Mouse (Mus musculus) intestine, embryonic 14.5 days (tissue): Measurements from ENCODE around the gene Atp5j. TPM values are rescaled to one million over a fixed set of nuclear protein-coding genes. Genes with fewer than 3 reads are reported as not detected.

Experiments
- ATAC-seq: fragments of 200-750 bp; cut with Nextera tagmentation; replicated peaks from 2 replicates; pipeline ENCODE4 v1.8.0; 2017; ENCODE audit warnings: low read depth, moderate number of reproducible peaks, moderate TSS enrichment, moderate library complexity; ENCODE audit not compliant: low FRiP score, low TSS enrichment
- DNase-seq: peaks from one replicate; pipeline ENCODE4 v3.0.0-alpha.2; 2018; ENCODE audit warnings: low spot score
- H3K27ac ChIP-seq: fragments of 300-500 bp; sonication (generic); 2 replicates; pipeline ENCODE4 v1.5.1; 2014; ENCODE audit warnings: low read depth, mild to moderate bottlenecking, control low read depth
- H3K27me3 ChIP-seq: fragments of 300-500 bp; sonication (generic); replicated peaks from 2 replicates; pipeline ENCODE4 v1.6.1; 2014; ENCODE audit warnings: low read length, control low read depth; ENCODE audit not compliant: control insufficient read depth, insufficient read depth
- H3K36me3 ChIP-seq: fragments of 300-500 bp; sonication (generic); 2 replicates; pipeline ENCODE4 v1.6.1; 2014; ENCODE audit warnings: low read length, control low read depth; ENCODE audit not compliant: control insufficient read depth, insufficient read depth
- H3K4me1 ChIP-seq: fragments of 300-500 bp; sonication (generic); replicated peaks from 2 replicates; pipeline ENCODE4 v1.6.1; 2014; ENCODE audit warnings: low read length, control low read depth, mixed read lengths; ENCODE audit not compliant: control insufficient read depth, insufficient read depth
- H3K4me2 ChIP-seq: fragments of 300-500 bp; sonication (generic); 2 replicates; pipeline ENCODE4 v1.6.1; 2014; ENCODE audit warnings: low read length
- H3K4me3 ChIP-seq: fragments of 300-500 bp; sonication (generic); 2 replicates; pipeline ENCODE4 v1.5.1; 2014; ENCODE audit warnings: low read depth, low read length, control low read depth, mixed read lengths
- H3K9ac ChIP-seq: fragments of 300-500 bp; sonication (generic); 2 replicates; pipeline ENCODE4 v1.6.1; 2014; ENCODE audit warnings: mild to moderate bottlenecking, low read length
- H3K9me3 ChIP-seq: fragments of 300-500 bp; sonication (generic); 2 replicates; pipeline ENCODE4 v1.6.1; 2016; ENCODE audit warnings: low read length, control low read depth; ENCODE audit not compliant: control insufficient read depth
- WGBS: fragments of 180-500 bp; shearing (Covaris S2); extraction: QIAGEN DNeasy Blood & Tissue Kit; methylation state at CpG from one replicate; pipeline ENCODE4 v1.1.7; 2014; 5-methylcytosine and 5-hydroxymethylcytosine counted together
- polyA plus RNA-seq: library from polyadenylated mRNA; unstranded; fragments of >200 nt; fragmentation: Nextera tagmentation; extraction: Ambion mirVana; gene quantifications from 2 replicates; pipeline ENCODE4 v1.2.1, GENCODE M21; 2014

Atp5j gene
- polyA plus RNA-seq, result 917 and 1,004 TPM in 2 replicates

DNA sequence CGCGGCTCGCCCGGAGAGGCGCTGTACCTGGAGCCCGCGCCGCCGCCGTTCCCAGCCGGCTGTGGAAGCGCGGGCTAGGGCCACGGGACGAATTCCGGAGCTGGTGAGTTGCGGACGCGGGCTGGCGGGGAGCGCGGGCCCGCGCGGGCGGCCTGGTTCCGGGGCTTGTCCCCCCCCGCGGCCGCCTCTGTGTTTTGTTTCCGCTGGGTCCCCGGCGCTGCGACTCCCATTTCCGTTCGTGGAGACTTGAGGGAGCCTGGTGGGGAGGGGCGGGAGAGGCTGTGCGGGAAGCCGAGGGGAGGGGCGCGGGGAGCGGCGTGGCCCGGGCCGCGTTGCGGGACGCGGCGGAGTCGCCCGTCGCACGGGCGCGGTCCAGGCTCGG is at the start of gene Atp5j:
Atp5j (minus strand) TSS at position 185 of the 382 bp plus-strand sequence.
- H3K27me3 ChIP-seq, result no peaks in the 10 kb centered on the region
- H3K9ac ChIP-seq, result peak within 1 kb of the TSS; percentile 96
- ATAC-seq (peak; percentile 65), DNase-seq (peak; percentile 87)
- under 1% methylated on average over 55 of the region's 57 CpGs for WGBS
- peak within 1 kb of the TSS; percentile 98 for H3K27ac ChIP-seq
- peaks cover 36% of the 10 kb centered on the region for H3K36me3 ChIP-seq
- peaks cover 4% of the 10 kb centered on the region; the same call in 1 of the 2 replicates for H3K4me1 ChIP-seq
- H3K4me2 ChIP-seq, result peak within 1 kb of the TSS; percentile 73
- no peaks in the 10 kb centered on the region for H3K9me3 ChIP-seq
- peak within 1 kb of the TSS; percentile 67 for H3K4me3 ChIP-seq

DNA sequence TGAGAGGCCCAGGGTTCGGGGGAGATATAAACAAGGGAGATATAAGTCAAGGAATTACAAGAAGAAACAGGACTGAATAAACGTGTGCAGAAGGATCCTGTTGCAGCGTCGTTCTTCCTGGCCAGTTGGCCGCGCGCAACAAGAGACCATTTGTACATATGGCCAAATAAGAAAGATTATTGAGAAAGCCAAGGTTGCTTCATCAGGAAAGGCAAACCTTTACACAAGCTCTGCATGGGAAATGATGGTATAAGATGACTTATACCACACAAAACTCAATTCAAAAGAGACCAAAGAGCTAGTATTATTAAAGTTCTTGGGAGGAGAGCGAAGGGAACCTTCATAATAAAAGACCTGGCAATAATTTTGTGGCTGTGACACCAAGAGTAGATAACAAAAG is 49.1 kb upstream of the Atp5j start:
- Histone ChIP-seq H3K4me3 (no peak overlapping the region), H3K27me3 (no peaks in the 10 kb centered on the region), H3K4me2 (no peak overlapping the region), H3K36me3 (no peaks in the 10 kb centered on the region), H3K9me3 (no peaks in the 10 kb centered on the region), H3K9ac (no peak overlapping the region), H3K4me1 (no peaks in the 10 kb centered on the region), H3K27ac (no peak overlapping the region)
- WGBS, result 75% methylated on average over 8 of the region's 8 CpGs
- ATAC-seq (no peak), DNase-seq (no peak)

DNA sequence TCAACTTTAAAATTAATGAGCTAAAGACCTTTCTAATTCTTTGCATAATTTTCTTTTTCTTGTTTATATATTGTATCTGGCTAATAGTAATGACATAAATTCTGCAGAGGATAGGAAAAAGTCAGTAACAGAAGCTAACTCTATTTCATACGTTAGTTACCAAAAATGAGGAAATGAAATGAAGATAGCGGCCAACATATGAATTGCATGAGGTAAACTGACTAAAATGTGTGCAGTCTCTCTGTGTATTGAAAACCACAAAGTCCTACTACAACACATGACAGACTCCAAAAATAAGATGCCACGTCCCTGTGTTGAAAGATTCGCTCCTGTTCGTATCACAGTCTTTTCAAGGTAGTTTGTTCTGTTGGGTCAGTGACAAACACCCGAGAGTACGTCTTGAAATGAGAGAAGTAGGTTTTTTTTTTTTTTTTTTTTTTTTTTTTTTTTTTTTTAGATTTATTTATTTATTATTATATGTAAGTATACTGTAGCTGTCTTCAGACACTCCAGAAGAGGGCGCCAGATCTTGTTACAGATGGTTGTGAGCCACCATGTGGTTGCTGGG is 46.4 kb upstream of the Atp5j start:
- 93% methylated on average over 7 of the region's 8 CpGs for WGBS
- Histone ChIP-seq H3K4me3 (no peak overlapping the region), H3K4me2 (no peak overlapping the region), H3K27ac (no peak overlapping the region), H3K36me3 (no peaks in the 10 kb centered on the region), H3K9ac (no peak overlapping the region), H3K9me3 (no peaks in the 10 kb centered on the region), H3K4me1 (no peaks in the 10 kb centered on the region), H3K27me3 (no peaks in the 10 kb centered on the region)
- no peak for DNase-seq
- no peak for ATAC-seq

DNA sequence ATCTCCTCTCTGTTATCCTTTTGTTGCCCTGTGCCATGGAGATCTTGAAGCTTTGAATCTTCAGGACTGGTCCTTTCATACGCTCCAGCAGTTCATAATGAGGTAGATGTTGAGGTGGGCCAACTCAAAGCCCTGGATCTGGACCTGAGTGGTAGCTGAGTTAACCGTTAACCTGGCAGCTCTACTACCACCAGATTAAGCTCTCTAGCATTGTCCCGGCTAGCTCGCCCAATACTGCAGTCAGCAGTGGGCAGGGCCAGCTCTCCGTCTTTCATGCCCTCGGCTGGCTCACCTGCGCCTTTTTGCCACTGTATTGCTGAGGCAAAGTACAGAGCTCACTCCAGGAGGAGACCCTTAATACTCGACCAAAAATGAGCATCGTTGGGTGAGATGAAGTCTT is 45.7 kb upstream of the Atp5j start:
- ATAC-seq (no peak), DNase-seq (no peak)
- Histone ChIP-seq H3K4me2 (no peak overlapping the region), H3K27me3 (no peaks in the 10 kb centered on the region), H3K9ac (no peak overlapping the region), H3K36me3 (no peaks in the 10 kb centered on the region), H3K27ac (no peak overlapping the region), H3K4me3 (no peak overlapping the region), H3K9me3 (no peaks in the 10 kb centered on the region), H3K4me1 (no peaks in the 10 kb centered on the region; the same call in 1 of the 2 replicates)
- 88% methylated on average over 9 of the region's 9 CpGs for WGBS

DNA sequence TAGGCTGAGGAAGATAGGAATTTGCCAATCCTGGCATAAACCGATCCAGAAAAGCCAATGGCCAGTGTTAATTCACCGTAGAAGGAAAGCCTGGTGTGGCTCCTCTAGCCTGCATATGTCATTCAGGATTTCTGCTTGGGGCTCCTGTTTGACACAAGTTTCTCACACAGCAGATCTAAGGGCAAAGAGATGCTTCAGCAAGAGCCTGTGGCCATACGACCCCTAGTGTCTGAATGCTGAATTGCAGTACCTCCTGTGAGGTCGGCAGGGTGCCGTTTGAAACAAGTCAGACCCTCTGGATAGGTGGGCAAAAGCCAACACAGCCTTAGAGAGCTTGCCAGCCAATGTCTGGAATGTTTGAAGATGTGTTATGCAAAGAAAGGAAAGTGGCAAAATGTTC is 43.7 kb upstream of the Atp5j start:
- WGBS, result 22% methylated on average over 5 of the region's 5 CpGs
- 0 out of 2 replicates have a peak, but pooled peaks have one; percentile 45 for ATAC-seq

DNA sequence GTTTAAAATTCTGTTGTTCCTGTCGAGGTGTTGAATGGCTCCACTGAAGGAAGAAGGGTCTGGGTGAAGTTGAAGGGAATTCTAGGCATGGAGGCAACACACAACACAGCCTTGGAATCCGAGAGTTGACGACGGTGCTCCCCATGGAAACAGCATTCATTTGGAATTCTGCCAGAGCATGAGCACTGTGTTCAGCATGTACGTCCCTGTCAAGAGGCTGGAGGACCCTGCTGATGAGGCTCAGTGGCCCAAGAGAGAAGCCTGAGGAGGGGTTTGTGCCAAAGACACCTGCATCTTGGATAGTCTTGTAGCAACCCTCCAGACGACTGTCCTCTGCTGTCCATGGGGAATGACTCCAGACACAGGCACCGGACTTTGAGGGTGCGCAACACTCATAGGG is 40.7 kb upstream of the Atp5j start:
- no peak for DNase-seq
- Histone ChIP-seq H3K4me1 (no peaks in the 10 kb centered on the region; the same call in 1 of the 2 replicates), H3K27ac (no peak overlapping the region), H3K9ac (no peak overlapping the region), H3K9me3 (no peaks in the 10 kb centered on the region), H3K4me3 (no peak overlapping the region), H3K36me3 (no peaks in the 10 kb centered on the region), H3K4me2 (peak overlapping the region; percentile 47; the same call in 1 of the 2 replicates), H3K27me3 (no peaks in the 10 kb centered on the region)
- 51% methylated on average over 8 of the region's 8 CpGs for WGBS
- no peak for ATAC-seq

More for the DNA sequence above, 43.7 kb upstream of the Atp5j start:
- Histone ChIP-seq H3K4me2 (no peak overlapping the region), H3K9ac (no peak overlapping the region), H3K27me3 (no peaks in the 10 kb centered on the region), H3K4me3 (no peak overlapping the region), H3K4me1 (no peaks in the 10 kb centered on the region; the same call in 1 of the 2 replicates), H3K27ac (no peak overlapping the region), H3K9me3 (no peaks in the 10 kb centered on the region), H3K36me3 (no peaks in the 10 kb centered on the region)
- DNase-seq, result peak; percentile 86

DNA sequence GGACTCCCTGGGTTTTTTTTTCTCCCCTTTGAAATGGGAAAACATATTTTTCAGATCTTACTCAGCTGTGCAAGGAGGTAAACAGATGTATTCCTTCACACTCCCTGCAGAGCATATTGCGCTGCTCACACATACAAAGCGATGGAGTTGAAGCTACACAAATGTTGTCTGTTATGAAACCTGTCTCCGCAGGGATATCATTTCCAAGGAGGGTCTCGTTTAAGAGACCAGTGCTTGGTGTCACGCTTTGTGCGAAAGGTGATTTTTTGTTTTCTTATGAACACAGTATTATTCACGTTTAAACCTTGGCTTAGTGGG is 40.3 kb upstream of the Atp5j start:
- Histone ChIP-seq H3K4me3 (peak overlapping the region; percentile 27; the same call in 1 of the 2 replicates), H3K4me2 (peak overlapping the region; percentile 47), H3K9me3 (no peaks in the 10 kb centered on the region), H3K36me3 (no peaks in the 10 kb centered on the region), H3K27me3 (no peaks in the 10 kb centered on the region), H3K4me1 (no peaks in the 10 kb centered on the region; the same call in 1 of the 2 replicates), H3K9ac (no peak overlapping the region), H3K27ac (no peak overlapping the region)
- DNase-seq (no peak), ATAC-seq (no peak)
- 58% methylated on average over 7 of the region's 7 CpGs for WGBS

DNA sequence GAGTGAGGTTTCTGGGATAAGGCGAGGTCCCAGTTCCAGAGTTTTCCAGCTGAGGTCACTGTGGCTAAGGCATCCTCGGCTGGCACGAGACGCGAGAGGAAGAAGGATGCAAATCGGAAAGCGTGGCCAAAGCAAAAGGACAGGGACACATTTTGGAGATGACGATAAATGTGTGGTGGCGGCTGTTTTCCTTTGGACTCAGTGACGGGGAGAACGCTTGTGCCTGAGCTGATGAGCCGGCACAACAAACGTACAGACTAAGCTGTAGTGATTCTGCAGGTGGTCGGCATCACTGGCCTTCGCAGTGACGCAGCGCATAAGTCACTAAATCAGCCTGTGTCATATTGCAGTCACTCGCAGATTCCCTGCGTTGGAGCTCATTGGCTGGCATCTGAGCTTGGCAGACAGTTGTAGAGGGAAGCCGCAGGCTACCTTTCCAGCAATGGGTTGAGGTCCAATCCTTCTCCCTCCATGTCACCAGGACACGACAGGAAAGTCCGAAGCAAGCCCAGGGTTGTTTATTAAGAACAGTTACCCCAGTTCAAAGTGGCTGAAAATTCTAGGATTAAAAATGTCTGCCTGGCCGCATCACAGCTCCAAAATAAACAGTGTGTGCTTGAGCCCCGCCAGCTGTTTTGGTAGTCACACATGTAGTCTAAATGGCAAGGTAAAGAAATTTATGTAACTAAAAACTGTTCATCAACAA is 39.7 kb upstream of the Atp5j start:
- H3K4me3 ChIP-seq, result peak overlapping the region; percentile 27
- no peak overlapping the region for H3K27ac ChIP-seq
- peak; percentile 52 for DNase-seq
- no peak for ATAC-seq
- no peaks in the 10 kb centered on the region for H3K36me3 ChIP-seq
- 55% methylated on average over 24 of the region's 24 CpGs for WGBS
- H3K27me3 ChIP-seq, result no peaks in the 10 kb centered on the region
- H3K9ac ChIP-seq, result 0 out of 2 replicates have a peak overlapping the region, but pooled peaks have one; percentile 5
- H3K4me1 ChIP-seq, result no peaks in the 10 kb centered on the region; the same call in 1 of the 2 replicates
- peak overlapping the region; percentile 47 for H3K4me2 ChIP-seq
- H3K9me3 ChIP-seq, result no peaks in the 10 kb centered on the region
